Mouse (Mus musculus): ENCODE data around the gene Ctns. TPM values are rescaled to one million over a fixed set of nuclear protein-coding genes. Genes with fewer than 3 reads are reported as not detected.

The Ctns gene
- polyA plus RNA-seq, 1 experiment from 2014 or later: 22.1 TPM

DNA sequence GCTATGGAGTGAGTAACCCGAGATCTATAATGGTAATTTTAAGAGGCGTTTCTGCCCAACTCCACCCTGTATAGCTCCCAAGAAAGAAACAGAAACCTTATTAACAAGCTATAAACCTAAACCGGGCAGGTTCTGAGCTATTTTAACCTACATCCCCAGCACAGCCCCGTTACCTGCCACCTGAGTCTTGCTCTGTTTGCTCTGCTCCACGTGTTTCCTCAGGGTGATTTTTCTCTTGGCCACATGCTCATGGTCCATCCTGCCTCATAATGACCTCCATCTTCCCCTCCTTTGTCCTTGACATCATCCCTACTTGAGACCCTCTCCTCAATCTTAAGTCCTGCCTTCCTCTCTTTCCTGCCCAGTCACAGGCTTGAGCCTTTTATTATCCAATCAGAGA is 64.6 kb downstream of the Ctns start:
- no peaks in the 10 kb centered on the region for H3K9me3 ChIP-seq
- H3K4me2 ChIP-seq (replicated peaks): no peak overlapping the region
- H3K27ac ChIP-seq: no peak overlapping the region
- no peak for ATAC-seq
- H3K36me3 ChIP-seq: peaks cover 16% of the 10 kb centered on the region
- H3K27me3 ChIP-seq: no peaks in the 10 kb centered on the region
- 95% methylated on average over 5 of the region's 5 CpGs for WGBS
- H3K9ac ChIP-seq (replicated peaks): no peak overlapping the region
- no peak overlapping the region for H3K4me3 ChIP-seq (replicated peaks)
- H3K4me1 ChIP-seq (replicated peaks): peaks cover 25% of the 10 kb centered on the region

Other genes starting within 250 kb of the Ctns start
- gene Atp2a3, start 237.9 kb downstream of the Ctns start, polyA plus RNA-seq (2015; fragmentation: Nextera tagmentation; extraction: Ambion mirVana): 0.48 and 0.71 TPM in 2 replicates
- 0.41 and 0.58 TPM in 2 replicates for gene P2rx1, start 199.9 kb downstream of the Ctns start, polyA plus RNA-seq (2015; fragmentation: Nextera tagmentation; extraction: Ambion mirVana)
- gene Camkk1, start 180.0 kb downstream of the Ctns start, polyA plus RNA-seq (2015; fragmentation: Nextera tagmentation; extraction: Ambion mirVana): 17.1 and 17.5 TPM in 2 replicates
- gene Ncbp3, start 151.3 kb downstream of the Ctns start, polyA plus RNA-seq (2015; fragmentation: Nextera tagmentation; extraction: Ambion mirVana): 13.5 and 14.2 TPM in 2 replicates
- gene Itgae, start 108.5 kb downstream of the Ctns start, polyA plus RNA-seq (2015; fragmentation: Nextera tagmentation; extraction: Ambion mirVana): 0.21 and 0.28 TPM in 2 replicates
- 5.2 and 5.6 TPM in 2 replicates for gene Haspin, start 60.7 kb downstream of the Ctns start, polyA plus RNA-seq (2015; fragmentation: Nextera tagmentation; extraction: Ambion mirVana)
- gene P2rx5, start 38.6 kb downstream of the Ctns start, polyA plus RNA-seq (2015; fragmentation: Nextera tagmentation; extraction: Ambion mirVana): 0.20 and 0.31 TPM in 2 replicates
- 122 and 123 TPM in 2 replicates for gene Emc6, start 22.0 kb downstream of the Ctns start, polyA plus RNA-seq (2015; fragmentation: Nextera tagmentation; extraction: Ambion mirVana)
- gene Tax1bp3, start 22.0 kb downstream of the Ctns start, polyA plus RNA-seq (2015; fragmentation: Nextera tagmentation; extraction: Ambion mirVana): 193 and 195 TPM in 2 replicates
- gene Shpk, start 418 bp upstream of the Ctns start, polyA plus RNA-seq (2015; fragmentation: Nextera tagmentation; extraction: Ambion mirVana): 1.7 and 1.8 TPM in 2 replicates
- 0.18 and 0.22 TPM in 2 replicates for gene Trpv1, start 35.2 kb upstream of the Ctns start, polyA plus RNA-seq (2015; fragmentation: Nextera tagmentation; extraction: Ambion mirVana)
- not detected in 2 replicates for gene Trpv3, start 68.3 kb upstream of the Ctns start, polyA plus RNA-seq (2015; fragmentation: Nextera tagmentation; extraction: Ambion mirVana)
- 0.36 and 0.40 TPM in 2 replicates for gene Aspa, start 130.6 kb upstream of the Ctns start, polyA plus RNA-seq (2015; fragmentation: Nextera tagmentation; extraction: Ambion mirVana)
- not detected in 2 replicates for gene Gm49340, start 130.7 kb upstream of the Ctns start, polyA plus RNA-seq (2015; fragmentation: Nextera tagmentation; extraction: Ambion mirVana)
- not detected in 2 replicates for gene Spata22, start 130.7 kb upstream of the Ctns start, polyA plus RNA-seq (2015; fragmentation: Nextera tagmentation; extraction: Ambion mirVana)
- gene Olfr20, start 151.7 kb upstream of the Ctns start, polyA plus RNA-seq (2015; fragmentation: Nextera tagmentation; extraction: Ambion mirVana): not detected in 2 replicates
- gene Olfr376, start 172.2 kb upstream of the Ctns start, polyA plus RNA-seq (2015; fragmentation: Nextera tagmentation; extraction: Ambion mirVana): not detected in 2 replicates
- gene Olfr1, start 200.6 kb upstream of the Ctns start, polyA plus RNA-seq (2015; fragmentation: Nextera tagmentation; extraction: Ambion mirVana): not detected in 2 replicates
- not detected in 2 replicates for gene Olfr378, start 229.4 kb upstream of the Ctns start, polyA plus RNA-seq (2015; fragmentation: Nextera tagmentation; extraction: Ambion mirVana)